11 mouse cellular contexts compared by ENCODE assay signal in genomic region chr9:69194638-69195605, GRCm38 (mm10).
DNase-seq lines count a peak whose midpoint lies in the region; ATAC-seq and TF ChIP-seq lines count a peak whose summit lies in the region.
"Had no signal": no experiment of that assay in that cellular context is flagged by ENCODE, and none has a peak within 500 bp of the region (broad histone marks: within the 10 kb centered on the region; RNA-seq: fewer than 3 reads in every experiment).

No protein-coding gene starts in this region.

- H3K36me3 ChIP-seq in midbrain, postnatal 0 days (ENCODE audit: insufficient read depth, low read length): no peaks in the 10 kb centered on the region

- no peak for TF ChIP-seq POLR2A in brain, embryonic 14.5 days (IDR thresholded peaks at IDR 0.05; ENCODE audit: borderline replicate concordance, extremely low read depth, insufficient read depth, insufficient read length, poor library complexity, severe bottlenecking)

- WGBS in midbrain, postnatal 0 days: 86% methylated on average over 13 of the region's 13 CpGs

- H3K9ac ChIP-seq in midbrain, postnatal 0 days (replicated peaks; ENCODE audit: low read length, poor library complexity, severe bottlenecking): no peak overlapping the region

- no peak for ATAC-seq in midbrain, postnatal 0 days (ENCODE audit: low FRiP score)

- H3K4me2 ChIP-seq in midbrain, postnatal 0 days (ENCODE audit: low read depth, low read length, poor library complexity, severe bottlenecking): no peak overlapping the region
- H3K4me2 ChIP-seq: liver, embryonic 11.5 days had no signal

- DNase-seq in cerebellum, postnatal 25 days: peak; percentile 27 to 42
- no peak for DNase-seq in cerebellum, adult 9-11 months
- peak; percentile 26 for DNase-seq in kidney, postnatal 14 days
- no peak for DNase-seq in kidney, postnatal 4 days
- DNase-seq in brain, embryonic 14.5 days (ENCODE audit: low read depth): peak; percentile 45
- peak; percentile 73 for DNase-seq in gastrocnemius, postnatal 25 days
- DNase-seq in urinary bladder, postnatal 25 days (ENCODE audit: low spot score): no peak
- DNase-seq in midbrain, postnatal 0 days (ENCODE audit: low spot score): no peak
- DNase-seq: heart, postnatal 36 days had no signal

- H3K27me3 ChIP-seq in midbrain, postnatal 0 days (ENCODE audit: insufficient read depth, low read length): no peaks in the 10 kb centered on the region

- H3K4me1 ChIP-seq in midbrain, postnatal 0 days (ENCODE audit: insufficient read depth, low read length): no peaks in the 10 kb centered on the region

- no peak for TF ChIP-seq CTCF in brain, embryonic 14.5 days (IDR thresholded peaks at IDR 0.05; ENCODE audit: borderline replicate concordance, extremely low read depth, insufficient read depth, insufficient read length)
- TF ChIP-seq CTCF in midbrain, postnatal 0 days (IDR thresholded peaks at IDR 0.05): no peak

- H3K4me3 ChIP-seq in midbrain, postnatal 0 days (ENCODE audit: low read depth, low read length): no peak overlapping the region

- H3K27ac ChIP-seq in midbrain, postnatal 0 days (ENCODE audit: low read depth, low read length): no peak overlapping the region
- H3K27ac ChIP-seq: macrophage had no signal

- no peaks in the 10 kb centered on the region for H3K9me3 ChIP-seq in midbrain, postnatal 0 days (ENCODE audit: low read length)

Comparison
In these comparisons a context has a peak if more than half of its experiments do, and no peak if none do; other contexts are left out.
1. DNase-seq: peak in cerebellum, postnatal 25 days (2 of 2), kidney, postnatal 14 days (single experiment), brain, embryonic 14.5 days (single experiment) and gastrocnemius, postnatal 25 days (single experiment); none in cerebellum, adult 9-11 months (single experiment), kidney, postnatal 4 days (0 of 2), urinary bladder, postnatal 25 days (single experiment) and midbrain, postnatal 0 days (single experiment).